ENCODE assay signal across 26 mouse cellular contexts in genomic region chr10:125039290-125039689, GRCm38 (mm10).
"Had no signal": no experiment of that assay in that cellular context is flagged by ENCODE, and none has a peak within 500 bp of the region (broad histone marks: within the 10 kb centered on the region; RNA-seq: fewer than 3 reads in every experiment).

No protein-coding gene starts in this region.

- H3K4me3 ChIP-seq: heart, adult 2 months; heart, embryonic 13.5 days; heart, embryonic 15.5 days; hindbrain, embryonic 15.5 days; kidney, embryonic 15.5 days; layer of hippocampus, adult 2 months; left cerebral cortex, adult 2 months; limb, embryonic 10.5 days; limb, embryonic 12.5 days; liver, embryonic 13.5 days; liver, embryonic 15.5 days had no signal

- H3K27me3 ChIP-seq: heart, embryonic 13.5 days; heart, embryonic 15.5 days; hindbrain, embryonic 15.5 days; kidney, embryonic 15.5 days; limb, embryonic 12.5 days; liver, embryonic 13.5 days; liver, embryonic 15.5 days had no signal

- H3K27ac ChIP-seq: heart, adult 2 months; heart, embryonic 13.5 days; heart, embryonic 15.5 days; hindbrain, embryonic 15.5 days; hindbrain, postnatal 0 days; kidney, embryonic 15.5 days; kidney, postnatal 0 days; layer of hippocampus, adult 2 months; left cerebral cortex, adult 2 months; limb, embryonic 10.5 days; limb, embryonic 12.5 days; liver, embryonic 13.5 days; liver, embryonic 15.5 days had no signal

- H3K9me3 ChIP-seq: heart, embryonic 13.5 days; heart, embryonic 15.5 days; hindbrain, embryonic 15.5 days; kidney, embryonic 15.5 days; limb, embryonic 10.5 days; limb, embryonic 12.5 days; liver, embryonic 13.5 days; liver, embryonic 15.5 days had no signal

- H3K4me2 ChIP-seq: heart, embryonic 11.5 days; heart, embryonic 13.5 days; heart, embryonic 15.5 days; hindbrain, embryonic 15.5 days; kidney, embryonic 15.5 days; limb, embryonic 12.5 days; liver, embryonic 11.5 days; liver, embryonic 13.5 days; liver, embryonic 15.5 days had no signal

- H3K9ac ChIP-seq: heart, embryonic 13.5 days; heart, embryonic 15.5 days; hindbrain, embryonic 15.5 days; kidney, embryonic 15.5 days; limb, embryonic 12.5 days; liver, embryonic 13.5 days; liver, embryonic 15.5 days; liver, postnatal 0 days had no signal

- H3K36me3 ChIP-seq: heart, embryonic 13.5 days; heart, embryonic 15.5 days; hindbrain, embryonic 15.5 days; kidney, embryonic 15.5 days; limb, embryonic 10.5 days; limb, embryonic 12.5 days; liver, embryonic 13.5 days; liver, embryonic 15.5 days had no signal

- DNase-seq: gastrocnemius, postnatal 14 days; gastrocnemius, postnatal 36 days; heart, adult 2 months; heart, postnatal 14 days; heart, postnatal 36 days; kidney, adult 11 months; kidney, adult 2 months; kidney, adult 9 months; kidney, postnatal 25 days; kidney, postnatal 4 days; liver; liver, embryonic 13.5 days; liver, postnatal 0 days had no signal

- H3K4me1 ChIP-seq: heart, embryonic 13.5 days; heart, embryonic 15.5 days; hindbrain, embryonic 15.5 days; kidney, embryonic 15.5 days; limb, embryonic 10.5 days; limb, embryonic 12.5 days; liver, embryonic 13.5 days; liver, embryonic 15.5 days had no signal

- ATAC-seq: hindbrain, postnatal 0 days; liver, postnatal 0 days had no signal
